Mouse (Mus musculus) heart, adult 2 months (tissue): ENCODE results near the gene Snx32. TPM values are rescaled to one million over a fixed set of nuclear protein-coding genes. Genes with fewer than 3 reads are reported as not detected.
A peak's percentile ranks its signal among the peaks of the same experiment; 100 is the strongest.

Experiments
- DNase-seq, 2 experiments: peaks; one replicate each; pipeline ENCODE4 v3.0.0; 2021
- H3K27ac ChIP-seq: fragments of 200-600 bp; 2 replicates; pipeline ENCODE4 v1.8.1; 2022
- H3K27me3 ChIP-seq: fragments of 200-500 bp; 2 replicates; pipeline ENCODE4 v1.6.1; 2012; ENCODE audit warnings: mild to moderate bottlenecking, low read length, inconsistent platforms, mixed read lengths; ENCODE audit not compliant: control insufficient read depth, insufficient read depth
- H3K36me3 ChIP-seq: fragments of 200-500 bp; 2 replicates; pipeline ENCODE4 v1.6.1; 2012; ENCODE audit warnings: low read length, inconsistent platforms; ENCODE audit not compliant: control insufficient read depth, insufficient read depth
- H3K4me1 ChIP-seq: fragments of 200-500 bp; 2 replicates; pipeline ENCODE4 v1.6.1; 2011; ENCODE audit warnings: low read length; ENCODE audit not compliant: control insufficient read depth, insufficient read depth
- H3K4me3 ChIP-seq: fragments of 200-600 bp; 2 replicates; pipeline ENCODE4 v1.8.1; 2022
- H3K79me2 ChIP-seq: fragments of 200-500 bp; replicated peaks from 2 replicates; pipeline ENCODE4 v1.6.1; 2012; ENCODE audit warnings: mild to moderate bottlenecking, inconsistent platforms, low read length, moderate library complexity, mixed read lengths; ENCODE audit not compliant: control insufficient read depth, insufficient read depth
- H3K9ac ChIP-seq: fragments of 200-500 bp; 2 replicates; pipeline ENCODE4 v1.6.1; 2012; ENCODE audit warnings: low read depth, mild to moderate bottlenecking, control low read depth, inconsistent platforms, low read length, mixed read lengths
- CTCF ChIP-seq: fragments of 200-600 bp; IDR thresholded peaks from 2 replicates; pipeline ENCODE4 v1.8.1; 2022; ENCODE audit warnings: antibody characterized with exemption, mild to moderate bottlenecking, moderate library complexity
- EP300 ChIP-seq: fragments of 200-500 bp; IDR thresholded peaks from 2 replicates; pipeline ENCODE4 v1.6.1; 2011; ENCODE audit warnings: low read depth, low read length, control low read depth; ENCODE audit not compliant: insufficient read depth
- POLR2A ChIP-seq: fragments of 200-500 bp; IDR thresholded peaks from 2 replicates; pipeline ENCODE4 v1.6.1; 2011; ENCODE audit warnings: mild to moderate bottlenecking, low read depth, low read length, control low read depth; ENCODE audit not compliant: insufficient read depth
- WGBS: fragments of 180-500 bp; shearing (Covaris S2); methylation state at CpG from one replicate; pipeline ENCODE4 v1.1.7; 2018; 5-methylcytosine and 5-hydroxymethylcytosine counted together
- intact Hi-C: fragments of 180-260 bp; cut with DNase I; formaldehyde crosslinking; loops from one replicate; pipeline ENCODE4 v1.15.1; 2025
- polyA plus RNA-seq: library from polyadenylated mRNA; depleted of rRNA; stranded (reverse); fragments of >200 nt; gene quantifications from 2 replicates; pipeline ENCODE4 v1.2.3, GENCODE M21; 2012
- total RNA-seq, 2 experiments: library from RNA; stranded (reverse); gene quantifications; 2 replicates each; pipeline ENCODE4 v1.2.3; 2021

Snx32 gene
- total and polyA plus RNA-seq, 3 experiments, result 3.9 to 11.4 (median 5.2) TPM

- no peaks in the 10 kb centered on the region for H3K36me3 ChIP-seq
- peak within 1 kb of the TSS; percentile 76 for H3K27ac ChIP-seq
- H3K27me3 ChIP-seq, result no peaks in the 10 kb centered on the region
- TF ChIP-seq CTCF (no peak), POLR2A (peak; percentile 65)
- H3K79me2 ChIP-seq, result no peaks in the 10 kb centered on the region
- intact Hi-C loops, result loop anchor here (1.0 kb wide), 1 partner anchor 14 kb away; no protein-coding TSS in a partner anchor
- H3K4me1 ChIP-seq, result no peaks in the 10 kb centered on the region
- peak within 1 kb of the TSS; percentile 57 for H3K4me3 ChIP-seq
- peak within 1 kb of the TSS; percentile 77 for H3K9ac ChIP-seq
- WGBS, result 2% methylated on average over 22 of the region's 22 CpGs
- peak; percentile 89 to 90 for DNase-seq
Observed at GRCm38 (mm10) chr19:5473720-5474119, 36.6 kb downstream of the Snx32 start, which contains the start of gene Efemp2. Gene Efemp2 (plus strand): TSS chr19:5473954.

GRCm38 (mm10) chr19:5472857-5473256, 37.5 kb downstream of the Snx32 start:
- Histone ChIP-seq H3K79me2 (no peaks in the 10 kb centered on the region), H3K4me3 (no peak overlapping the region), H3K9ac (no peak overlapping the region), H3K27ac (no peak overlapping the region), H3K27me3 (no peaks in the 10 kb centered on the region), H3K36me3 (no peaks in the 10 kb centered on the region), H3K4me1 (no peaks in the 10 kb centered on the region)
- TF ChIP-seq CTCF (peak; percentile 56), EP300 (no peak), POLR2A (no peak)
- intact Hi-C loops, result loop anchor here (1.0 kb wide), 1 partner anchor 14 kb away; no protein-coding TSS in a partner anchor
- DNase-seq, result no peak
- WGBS, result 77% methylated on average over 3 of the region's 3 CpGs

GRCm38 (mm10) chr19:5471846-5472245, 38.5 kb downstream of the Snx32 start:
- no peak for TF ChIP-seq POLR2A
- no peak for TF ChIP-seq CTCF
- no peak for TF ChIP-seq EP300

GRCm38 (mm10) chr19:5468374-5468773, 42.0 kb downstream of the Snx32 start, which contains the start of gene Ctsw:
Gene Ctsw (minus strand): TSS chr19:5468507.
- intact Hi-C loops, result no loop called here
- no peak within 1 kb of the TSS for H3K27ac ChIP-seq
- H3K27me3 ChIP-seq, result no peaks in the 10 kb centered on the region
- H3K36me3 ChIP-seq, result no peaks in the 10 kb centered on the region
- H3K4me1 ChIP-seq, result peaks cover 3% of the 10 kb centered on the region
- WGBS, result 42% methylated on average over 5 of the region's 5 CpGs
- H3K79me2 ChIP-seq, result no peaks in the 10 kb centered on the region
- peak in 1 of 2 experiments; percentile 19 for DNase-seq
- no peak within 1 kb of the TSS for H3K4me3 ChIP-seq
- TF ChIP-seq POLR2A (no peak), CTCF (no peak), EP300 (no peak)
- H3K9ac ChIP-seq, result no peak within 1 kb of the TSS

More at GRCm38 (mm10) chr19:5471846-5472245, 38.5 kb downstream of the Snx32 start:
- no peak for DNase-seq
- H3K4me1 ChIP-seq, result no peaks in the 10 kb centered on the region
- intact Hi-C loops, result no loop called here
- WGBS, result 49% methylated on average over 5 of the region's 5 CpGs
- H3K9ac ChIP-seq, result no peak overlapping the region
- no peaks in the 10 kb centered on the region for H3K36me3 ChIP-seq
- H3K27me3 ChIP-seq, result no peaks in the 10 kb centered on the region
- H3K79me2 ChIP-seq, result no peaks in the 10 kb centered on the region
- H3K4me3 ChIP-seq, result no peak overlapping the region
- no peak overlapping the region for H3K27ac ChIP-seq

GRCm38 (mm10) chr19:5466916-5467500, 43.3 kb downstream of the Snx32 start:
- no peaks in the 10 kb centered on the region for H3K79me2 ChIP-seq
- intact Hi-C loops, result no loop called here
- no peak overlapping the region for H3K9ac ChIP-seq
- no peak overlapping the region for H3K4me3 ChIP-seq
- H3K27ac ChIP-seq, result no peak overlapping the region
- no peak for DNase-seq
- H3K36me3 ChIP-seq, result no peaks in the 10 kb centered on the region
- TF ChIP-seq POLR2A (no peak), EP300 (no peak), CTCF (no peak)
- peaks cover 3% of the 10 kb centered on the region for H3K4me1 ChIP-seq
- H3K27me3 ChIP-seq, result no peaks in the 10 kb centered on the region
- 68% methylated on average over 6 of the region's 6 CpGs for WGBS

- no peak overlapping the region for H3K4me3 ChIP-seq
Observed at GRCm38 (mm10) chr19:5465037-5465436, 45.3 kb downstream of the Snx32 start.

More at GRCm38 (mm10) chr19:5465037-5465436, 45.3 kb downstream of the Snx32 start:
- H3K4me1 ChIP-seq, result peaks cover 5% of the 10 kb centered on the region
- H3K36me3 ChIP-seq, result no peaks in the 10 kb centered on the region
- H3K27ac ChIP-seq, result no peak overlapping the region
- intact Hi-C loops, result no loop called here
- H3K9ac ChIP-seq, result no peak overlapping the region
- H3K79me2 ChIP-seq, result no peaks in the 10 kb centered on the region; the same call in 1 of the 2 replicates
- H3K27me3 ChIP-seq, result no peaks in the 10 kb centered on the region
- TF ChIP-seq POLR2A (no peak), EP300 (no peak), CTCF (no peak)
- DNase-seq, result no peak
- 89% methylated on average over 8 of the region's 8 CpGs for WGBS
